Mouse (Mus musculus) heart, postnatal 25 days (tissue): ENCODE measurements around the gene Efcab11. TPM values are rescaled to one million over a fixed set of nuclear protein-coding genes. Genes with fewer than 3 reads are reported as not detected.

Experiments used
- DNase-seq: peaks from one replicate; pipeline ENCODE4 v3.0.0; 2022; ENCODE audit warnings: low spot score
- intact Hi-C: fragments of 180-260 bp; cut with DNase I; formaldehyde crosslinking; loops from one replicate; pipeline ENCODE4 v1.15.1; 2025
- total RNA-seq, 2 experiments: library from RNA; stranded (reverse); gene quantifications; 2 replicates each; pipeline ENCODE4 v1.2.3; 2021

Efcab11 gene
- total RNA-seq, 2 experiments from 2014 or later: 0.20 TPM; not detected in 1

DNA sequence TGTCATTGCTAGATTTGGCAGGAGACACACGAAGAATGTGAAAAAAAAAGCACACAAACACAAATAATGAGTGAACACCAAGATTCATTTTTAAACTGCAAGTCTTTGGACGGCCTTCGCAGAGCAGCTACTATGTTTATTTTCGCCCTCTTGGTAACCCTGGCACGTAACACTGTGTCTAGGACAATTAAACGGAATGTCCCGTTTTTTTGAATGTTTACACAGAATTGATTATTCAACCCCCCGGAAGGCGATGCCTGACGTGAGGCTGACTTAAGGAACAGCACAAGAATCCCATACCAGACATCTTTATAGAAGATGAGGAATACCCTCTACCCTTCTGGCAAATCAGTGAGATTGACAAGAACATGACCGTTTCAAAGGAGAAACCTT lies 530 bp downstream of the Efcab11 start:
- no peak for DNase-seq
- intact Hi-C loops: loop anchor here (5.0 kb wide), 1 partner anchor 256 kb away; no protein-coding TSS in a partner anchor

DNA sequence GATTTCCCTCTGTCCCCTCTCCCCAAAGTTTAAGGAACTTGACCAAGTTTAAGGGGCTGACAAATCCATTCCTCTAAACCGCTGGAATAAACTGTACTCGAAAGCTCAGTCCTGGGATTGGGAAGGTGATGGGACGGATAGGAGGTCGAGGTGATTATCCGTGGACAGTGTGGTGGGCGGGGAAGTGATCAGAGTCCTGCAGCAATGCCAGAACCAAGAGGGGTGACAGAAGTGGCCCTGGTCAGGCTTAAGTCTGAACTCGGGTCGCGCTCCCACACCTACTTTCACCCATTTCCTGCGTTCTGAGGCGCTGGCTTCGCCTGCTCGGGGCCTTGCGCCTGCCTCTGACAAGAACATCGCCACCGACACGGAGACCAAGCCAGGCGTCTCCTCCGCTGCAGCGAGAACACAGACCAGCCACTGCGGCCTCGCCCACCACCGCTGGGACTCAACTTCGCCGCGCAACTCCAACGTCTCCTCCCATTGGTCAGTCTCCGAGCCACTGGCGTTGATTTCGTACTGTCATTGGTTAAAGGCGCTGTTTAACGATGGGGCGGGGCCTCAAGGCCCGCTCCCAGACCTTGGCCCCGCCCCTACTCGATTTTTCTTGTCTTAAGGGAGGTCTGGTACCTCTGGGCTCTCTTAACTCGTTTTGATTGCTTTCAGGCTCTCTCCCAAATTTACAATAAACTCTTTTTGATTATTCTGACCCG lies 1.1 kb downstream of the Efcab11 start:
- intact Hi-C loops: loop anchor here (5.0 kb wide), 1 partner anchor 256 kb away; no protein-coding TSS in a partner anchor

GRCm38 (mm10) chr12:99874609-99875008 lies 9.6 kb downstream of the Efcab11 start:
- no peak for DNase-seq
- intact Hi-C loops: no loop called here

More for the DNA sequence above, 1.1 kb downstream of the Efcab11 start:
- peak; percentile 77 for DNase-seq

DNA sequence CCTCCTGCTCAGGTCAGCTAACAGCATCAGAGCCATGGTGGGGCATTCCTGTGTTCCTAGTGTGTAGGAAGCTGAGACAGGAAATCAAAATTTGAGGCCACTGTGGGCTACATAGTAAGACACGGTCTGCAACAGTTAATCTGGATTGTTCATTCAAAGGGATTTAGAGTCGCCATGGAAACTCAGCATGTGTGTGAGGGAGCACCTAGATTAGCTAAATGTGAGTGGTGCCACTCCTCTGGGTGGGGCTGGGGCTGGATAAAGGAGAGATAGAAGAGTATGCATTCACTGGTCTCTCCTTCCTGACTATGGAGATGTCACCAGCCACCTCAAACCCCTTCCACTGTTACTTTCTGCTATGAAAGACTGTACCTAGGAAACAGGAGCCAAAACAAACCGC lies 10.8 kb downstream of the Efcab11 start:
- intact Hi-C loops: no loop called here
- DNase-seq: no peak

DNA sequence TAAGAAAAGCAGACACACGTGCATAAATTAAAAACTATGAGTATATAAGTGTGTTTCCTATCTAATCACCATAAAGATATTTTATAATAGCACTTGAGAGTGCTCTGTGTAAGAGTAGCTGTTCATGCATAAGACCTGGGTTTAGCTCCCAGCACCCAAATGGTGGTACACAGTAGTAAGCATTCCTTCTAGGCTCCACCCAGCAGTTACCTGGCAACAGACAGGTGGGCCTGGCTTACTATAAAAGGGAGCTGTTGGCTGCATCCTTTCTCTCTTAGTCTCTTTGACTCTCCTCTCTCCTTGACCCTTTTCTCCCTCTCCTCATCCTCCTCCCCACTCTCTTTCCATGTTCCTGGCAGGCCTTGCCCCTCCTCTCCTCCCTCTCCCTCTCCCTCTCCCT lies 15.4 kb downstream of the Efcab11 start:
- no peak for DNase-seq
- intact Hi-C loops: no loop called here

- intact Hi-C loops: loop anchor here (5.0 kb wide), 1 partner anchor 767 kb away; no protein-coding TSS in a partner anchor
Observed at GRCm38 (mm10) chr12:99864613-99865012, 19.6 kb downstream of the Efcab11 start.

GRCm38 (mm10) chr12:99860981-99861380 lies 23.3 kb downstream of the Efcab11 start:
- intact Hi-C loops: loop anchor here (5.0 kb wide), 1 partner anchor 764 kb away; no protein-coding TSS in a partner anchor
- DNase-seq: no peak

More at GRCm38 (mm10) chr12:99864613-99865012, 19.6 kb downstream of the Efcab11 start:
- no peak for DNase-seq

GRCm38 (mm10) chr12:99859391-99860100 lies 24.7 kb downstream of the Efcab11 start:
- intact Hi-C loops: loop anchor here (5.0 kb wide), 1 partner anchor 762 kb away; no protein-coding TSS in a partner anchor

DNA sequence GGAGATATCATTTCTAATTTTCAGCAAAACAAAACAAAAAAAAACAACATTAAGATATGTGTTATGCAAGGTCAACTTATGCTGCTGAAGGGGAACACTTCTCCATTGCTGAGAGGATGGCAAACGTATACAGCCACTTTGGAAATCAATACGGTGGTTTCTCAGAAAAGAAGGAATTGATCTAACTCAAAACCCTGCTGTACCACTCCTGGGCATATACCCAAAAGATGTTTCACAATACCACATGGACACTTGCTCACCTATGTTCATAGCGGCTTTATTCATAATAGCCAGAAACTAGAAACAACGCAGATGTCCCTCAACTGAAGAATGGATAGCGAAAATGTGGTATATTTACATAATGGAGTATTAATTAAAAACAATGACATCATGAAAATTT lies 25.6 kb downstream of the Efcab11 start:
- no peak for DNase-seq
- intact Hi-C loops: no loop called here

More at GRCm38 (mm10) chr12:99859391-99860100, 24.7 kb downstream of the Efcab11 start:
- no peak for DNase-seq

GRCm38 (mm10) chr12:99856011-99856410 lies 28.2 kb downstream of the Efcab11 start:
- intact Hi-C loops: no loop called here

GRCm38 (mm10) chr12:99853323-99854258 lies 30.6 kb downstream of the Efcab11 start:
- no peak for DNase-seq
- intact Hi-C loops: no loop called here

More at GRCm38 (mm10) chr12:99856011-99856410, 28.2 kb downstream of the Efcab11 start:
- no peak for DNase-seq

GRCm38 (mm10) chr12:99849996-99850395 lies 34.2 kb downstream of the Efcab11 start:
- DNase-seq: no peak
- intact Hi-C loops: no loop called here

DNA sequence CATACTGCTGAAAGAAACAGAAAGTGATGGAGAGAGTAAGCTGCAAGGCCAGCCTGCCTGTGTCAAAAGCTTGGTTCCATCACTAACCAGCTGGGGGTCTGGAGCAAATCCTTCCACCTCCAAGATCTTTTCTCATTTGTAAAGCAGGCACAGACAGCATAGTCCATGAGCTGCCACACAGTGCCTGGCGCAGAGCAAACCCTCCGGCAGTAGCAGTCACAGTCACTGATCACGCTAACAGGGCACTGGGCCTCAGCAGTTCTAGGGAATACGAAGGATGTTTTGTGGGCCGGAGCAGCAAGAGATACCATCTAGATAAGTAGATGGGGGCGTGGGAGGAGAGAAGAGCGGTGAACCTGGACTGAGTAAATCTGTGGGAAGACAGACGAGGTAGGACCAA lies 39.3 kb downstream of the Efcab11 start:
- DNase-seq: no peak
- intact Hi-C loops: loop anchor here (5.0 kb wide), 1 partner anchor 748 kb away; no protein-coding TSS in a partner anchor

DNA sequence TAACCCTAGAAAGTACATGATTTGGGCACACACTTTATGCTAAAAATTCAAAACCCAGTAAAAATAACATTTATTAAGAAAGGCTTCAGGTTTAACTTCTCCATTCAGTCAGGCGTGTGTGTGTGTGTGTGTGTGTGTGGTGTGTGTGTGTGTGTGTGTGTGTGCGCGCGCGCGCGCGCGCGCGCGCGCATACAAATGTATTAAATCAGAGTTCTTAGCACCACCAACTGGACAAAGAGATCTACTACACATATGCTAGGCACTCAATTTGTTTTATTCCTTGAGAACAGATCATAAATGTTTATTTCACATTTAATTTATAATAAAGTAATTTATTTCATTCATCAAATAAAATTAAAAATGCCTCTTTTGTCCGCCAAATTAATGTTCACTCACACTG lies 45.5 kb downstream of the Efcab11 start:
- intact Hi-C loops: loop anchor here (10.0 kb wide), 2 partner anchors 284 to 444 kb away; no protein-coding TSS in a partner anchor
- no peak for DNase-seq

GRCm38 (mm10) chr12:99838109-99838508 lies 46.1 kb downstream of the Efcab11 start:
- no peak for DNase-seq
- intact Hi-C loops: loop anchor here (10.0 kb wide), 2 partner anchors 283 to 443 kb away; no protein-coding TSS in a partner anchor

- intact Hi-C loops: loop anchor here (10.0 kb wide), 2 partner anchors 283 to 443 kb away; no protein-coding TSS in a partner anchor
- DNase-seq: no peak
Observed at GRCm38 (mm10) chr12:99837528-99837927, 46.7 kb downstream of the Efcab11 start.

DNA sequence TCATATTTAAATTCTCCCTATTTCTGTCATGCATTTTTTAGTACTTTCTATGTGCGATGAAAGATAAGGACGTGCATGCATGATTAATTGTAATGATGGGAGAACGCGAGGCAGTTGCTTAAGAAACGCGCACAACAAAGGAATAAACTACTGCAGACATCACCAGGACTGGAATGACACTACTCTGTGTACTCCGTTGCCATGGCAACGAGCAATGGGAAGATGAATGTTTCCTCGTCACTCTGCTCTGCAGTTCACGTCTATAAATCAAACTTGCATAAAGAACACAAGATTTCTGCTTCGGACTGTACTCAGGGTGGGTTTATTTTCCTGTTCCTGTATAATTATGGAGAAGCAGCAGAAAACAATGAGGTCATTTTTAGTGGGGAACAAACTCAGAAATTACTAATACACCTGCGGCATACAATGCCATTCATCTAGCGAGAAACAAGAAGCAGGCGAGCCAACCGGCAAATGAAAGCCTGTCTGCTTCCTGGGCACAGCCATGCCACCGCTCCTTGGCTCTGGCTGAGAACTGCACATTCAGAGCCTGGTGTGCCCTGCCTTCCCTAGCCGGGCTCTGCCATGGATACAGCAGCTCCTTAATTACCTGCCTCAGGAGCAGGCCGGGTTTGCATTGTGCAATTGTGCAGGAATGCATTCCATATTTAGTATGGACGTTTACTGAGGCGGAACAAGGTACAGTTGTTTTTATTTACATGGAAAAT lies 47.7 kb downstream of the Efcab11 start:
- DNase-seq: no peak
- intact Hi-C loops: loop anchor here (10.0 kb wide), 2 partner anchors 282 to 442 kb away; no protein-coding TSS in a partner anchor

GRCm38 (mm10) chr12:99833476-99833875 lies 50.8 kb downstream of the Efcab11 start:
- no peak for DNase-seq
- intact Hi-C loops: loop anchor here (5.0 to 10.0 kb wide), 3 partner anchors 206 to 439 kb away; no protein-coding TSS in a partner anchor

DNA sequence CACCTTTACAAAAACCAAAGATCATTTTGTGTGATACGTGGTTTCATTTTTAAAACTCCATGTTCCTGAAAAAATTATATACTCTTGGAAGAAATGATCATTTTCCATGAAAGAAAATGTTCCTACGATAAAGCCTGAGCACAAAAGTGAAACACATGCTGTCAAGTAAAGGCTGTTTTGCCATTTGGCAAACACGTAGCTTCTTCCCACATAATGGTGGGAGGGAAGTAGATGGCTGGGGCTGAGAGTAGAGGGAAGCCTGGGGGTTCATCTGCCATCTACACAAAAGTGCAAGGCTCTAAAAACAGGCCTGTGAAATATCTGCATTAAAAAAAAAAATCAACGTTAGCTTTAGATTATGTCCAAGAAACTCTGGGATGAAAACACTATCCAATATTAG lies 61.6 kb downstream of the Efcab11 start:
- DNase-seq: no peak
- intact Hi-C loops: no loop called here
